Mouse (Mus musculus) heart, adult 18-20 months (tissue): ENCODE measurements at regions not wholly inside any gene's neighbourhood (a gene's known extent, or its start where the extent isn't known, plus 50 kb on each side); places are given as distances from the start of the nearest gene placed in this dataset.

ENCODE experiments used
- DNase-seq, 2 experiments: peaks; one replicate each; pipeline ENCODE4 v3.0.0; 2021 to 2022; ENCODE audit warnings: mixed read lengths in 1 of 2

- DNase-seq = peak in 1 of 2 experiments; percentile 12
These were observed 150.6 kb upstream of the Dnajc19 start for GRCm38 (mm10) chr3:34231593-34232328.

- DNase-seq = no peak
These were observed 141.2 kb upstream of the Dnajc19 start for GRCm38 (mm10) chr3:34222291-34222690.

GRCm38 (mm10) chr3:34219741-34220310 is 138.7 kb upstream of the Dnajc19 start:
- no peak for DNase-seq

- no peak for DNase-seq
These were observed 138.0 kb upstream of the Dnajc19 start for GRCm38 (mm10) chr3:34219096-34219495.

GRCm38 (mm10) chr3:34217911-34218310 is 136.8 kb upstream of the Dnajc19 start:
- no peak for DNase-seq

- no peak for DNase-seq
These were observed 133.1 kb upstream of the Dnajc19 start for GRCm38 (mm10) chr3:34214233-34214632.

- DNase-seq = no peak
These were observed 125.3 kb upstream of the Dnajc19 start for GRCm38 (mm10) chr3:34206454-34206853.

GRCm38 (mm10) chr3:34198228-34198627 is 117.1 kb upstream of the Dnajc19 start:
- DNase-seq = peak; percentile 3 to 41

GRCm38 (mm10) chr3:34197163-34197455 is 116.0 kb upstream of the Dnajc19 start:
- DNase-seq = no peak

- DNase-seq = no peak
These were observed 115.5 kb upstream of the Dnajc19 start for GRCm38 (mm10) chr3:34196451-34197162.

GRCm38 (mm10) chr3:34195729-34196450 is 114.8 kb upstream of the Dnajc19 start:
- DNase-seq = no peak

GRCm38 (mm10) chr3:34173416-34174097 is 92.4 kb upstream of the Dnajc19 start:
- no peak for DNase-seq

GRCm38 (mm10) chr3:34172899-34173298 is 91.8 kb upstream of the Dnajc19 start:
- no peak for DNase-seq

- no peak for DNase-seq
These were observed 90.8 kb upstream of the Dnajc19 start for GRCm38 (mm10) chr3:34171893-34172292.

- no peak for DNase-seq
These were observed 87.0 kb upstream of the Dnajc19 start for GRCm38 (mm10) chr3:34168087-34168486.

- DNase-seq = no peak
These were observed 68.9 kb upstream of the Dnajc19 start for GRCm38 (mm10) chr3:34150036-34150435.

GRCm38 (mm10) chr3:34143652-34144051 is 62.5 kb upstream of the Dnajc19 start:
- DNase-seq = no peak

GRCm38 (mm10) chr3:34139227-34139626 is 58.1 kb upstream of the Dnajc19 start:
- DNase-seq = no peak

GRCm38 (mm10) chr3:34137984-34138383 is 56.9 kb upstream of the Dnajc19 start:
- DNase-seq = no peak

- no peak for DNase-seq
These were observed 55.3 kb upstream of the Dnajc19 start for GRCm38 (mm10) chr3:34136385-34136784.
